Mouse (Mus musculus): ENCODE data around the gene Itga11. TPM values are rescaled to one million over a fixed set of nuclear protein-coding genes. Genes with fewer than 3 reads are reported as not detected.

Gene Itga11
- total and polyA plus RNA-seq, 2 experiments from 2014 or later: 0.48 to 2.2 TPM

DNA sequence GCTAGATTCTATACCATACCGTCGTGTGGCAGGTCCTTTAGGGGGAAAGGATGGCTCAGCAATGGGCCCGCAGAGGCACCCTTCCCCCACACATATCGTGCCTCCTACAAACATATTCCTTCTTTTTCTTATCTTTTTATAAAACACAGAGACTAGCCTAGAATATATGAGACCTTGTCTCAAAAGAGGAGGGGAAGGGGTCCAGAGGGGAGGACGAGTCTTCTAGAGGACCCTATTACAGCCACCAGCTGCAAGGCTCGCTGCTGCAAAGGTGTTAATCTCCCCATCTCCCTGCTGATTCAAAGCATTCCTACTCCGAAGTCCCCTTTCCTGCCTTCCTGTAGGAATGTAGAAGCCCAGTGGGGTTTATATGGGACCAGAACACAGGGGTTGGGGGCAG lies 148.8 kb downstream of the Itga11 start:
- Histone ChIP-seq H3K4me2 (ENCODE audit: low read depth) (no peak overlapping the region), H3K27ac (ENCODE audit: low read depth, low read length) (no peak overlapping the region), H3K9ac (no peak overlapping the region), H3K36me3 (ENCODE audit: insufficient read depth) (no peaks in the 10 kb centered on the region), H3K9me3 (ENCODE audit: low read length) (no peaks in the 10 kb centered on the region), H3K27me3 (ENCODE audit: insufficient read depth, low read length) (no peaks in the 10 kb centered on the region), H3K4me3 (ENCODE audit: low read depth, low read length) (no peak overlapping the region), H3K4me1 (ENCODE audit: insufficient read depth) (no peaks in the 10 kb centered on the region)
- no peak for TF ChIP-seq CTCF (IDR thresholded peaks at IDR 0.05; ENCODE audit: low read depth)
- 11% methylated on average over 7 of the region's 7 CpGs for WGBS
- DNase-seq (no peak), ATAC-seq (no peak)

DNA sequence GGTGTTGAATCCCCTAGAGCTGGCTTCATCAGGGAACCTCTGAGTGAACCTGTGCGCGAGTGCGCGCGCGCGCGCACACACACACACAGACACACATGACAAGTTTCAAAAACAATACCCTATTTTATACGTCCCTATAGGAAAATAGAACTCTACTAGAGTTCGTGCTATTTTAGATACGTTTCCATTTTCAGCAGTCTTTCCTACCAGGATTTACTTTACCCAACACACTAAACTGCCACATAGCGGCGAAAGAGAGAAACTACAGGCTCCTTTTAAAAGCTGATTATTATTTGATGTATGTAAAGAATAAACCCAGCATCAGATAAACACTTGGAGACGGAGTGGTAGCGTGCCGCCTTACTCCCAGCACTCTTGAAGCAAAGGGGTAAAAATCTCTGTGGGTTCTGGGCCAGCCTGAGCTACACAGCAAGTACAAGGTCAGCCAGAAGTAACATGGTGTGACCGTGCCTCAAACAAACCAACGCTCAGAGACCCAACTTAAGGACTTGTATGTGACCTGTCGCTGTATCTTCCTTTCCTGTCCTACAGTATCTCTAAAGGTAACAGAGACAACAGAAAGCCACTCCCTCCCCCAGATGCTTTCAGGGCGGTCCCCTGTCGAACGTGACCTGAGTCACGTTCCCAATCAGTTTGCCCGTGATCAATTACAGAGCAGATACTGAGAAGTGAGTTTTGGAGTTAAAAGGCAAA lies 150.5 kb downstream of the Itga11 start:
- Histone ChIP-seq H3K36me3 (ENCODE audit: insufficient read depth) (no peaks in the 10 kb centered on the region), H3K4me2 (ENCODE audit: low read depth) (peak overlapping the region; percentile 61), H3K9me3 (ENCODE audit: low read length) (no peaks in the 10 kb centered on the region), H3K27ac (ENCODE audit: low read depth, low read length) (peak overlapping the region; percentile 60; the same call in 1 of the 2 replicates), H3K4me1 (ENCODE audit: insufficient read depth) (no peaks in the 10 kb centered on the region), H3K4me3 (ENCODE audit: low read depth, low read length) (peak overlapping the region; percentile 39), H3K9ac (no peak overlapping the region; the same call in 1 of the 2 replicates), H3K27me3 (ENCODE audit: insufficient read depth, low read length) (no peaks in the 10 kb centered on the region)
- peak; percentile 65 for TF ChIP-seq CTCF (IDR thresholded peaks at IDR 0.05; ENCODE audit: low read depth)
- 5% methylated on average over 24 of the region's 24 CpGs for WGBS
- peak; percentile 76 for DNase-seq
- ATAC-seq: 0 out of 2 replicates have a peak, but pooled peaks have one; percentile 8

DNA sequence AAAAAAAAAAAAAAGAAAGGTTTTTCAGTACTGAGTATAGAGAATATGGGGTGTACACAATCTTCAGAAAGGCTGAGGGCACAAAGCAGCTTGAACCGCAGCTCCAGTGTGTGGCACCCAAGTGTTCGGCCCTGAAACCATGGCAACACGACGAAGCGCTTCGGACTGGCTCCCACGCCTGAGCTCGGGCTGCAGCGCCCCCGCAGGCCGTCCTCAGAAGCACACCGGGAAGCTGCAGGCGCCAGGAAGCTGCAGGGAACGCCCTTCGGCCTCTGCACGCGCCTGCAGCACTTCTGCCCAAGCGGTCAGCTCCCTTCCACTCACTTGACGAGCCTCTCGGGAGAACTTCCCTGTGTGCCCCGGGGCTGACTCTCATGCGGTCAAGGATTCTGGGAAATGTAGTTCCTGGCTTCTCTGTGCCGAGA lies 151.0 kb downstream of the Itga11 start:
- WGBS: under 1% methylated on average over 23 of the region's 23 CpGs
- Histone ChIP-seq H3K4me3 (ENCODE audit: low read depth, low read length) (peak overlapping the region; percentile 39), H3K9me3 (ENCODE audit: low read length) (no peaks in the 10 kb centered on the region), H3K9ac (peak overlapping the region; percentile 6; the same call in 1 of the 2 replicates), H3K36me3 (ENCODE audit: insufficient read depth) (no peaks in the 10 kb centered on the region), H3K27me3 (ENCODE audit: insufficient read depth, low read length) (no peaks in the 10 kb centered on the region), H3K4me2 (ENCODE audit: low read depth) (peak overlapping the region; percentile 61), H3K27ac (ENCODE audit: low read depth, low read length) (peak overlapping the region; percentile 67), H3K4me1 (ENCODE audit: insufficient read depth) (no peaks in the 10 kb centered on the region)
- ATAC-seq (peak; percentile 97), DNase-seq (peak; percentile 96)
- peak; percentile 95 for TF ChIP-seq CTCF (IDR thresholded peaks at IDR 0.05; ENCODE audit: low read depth)

DNA sequence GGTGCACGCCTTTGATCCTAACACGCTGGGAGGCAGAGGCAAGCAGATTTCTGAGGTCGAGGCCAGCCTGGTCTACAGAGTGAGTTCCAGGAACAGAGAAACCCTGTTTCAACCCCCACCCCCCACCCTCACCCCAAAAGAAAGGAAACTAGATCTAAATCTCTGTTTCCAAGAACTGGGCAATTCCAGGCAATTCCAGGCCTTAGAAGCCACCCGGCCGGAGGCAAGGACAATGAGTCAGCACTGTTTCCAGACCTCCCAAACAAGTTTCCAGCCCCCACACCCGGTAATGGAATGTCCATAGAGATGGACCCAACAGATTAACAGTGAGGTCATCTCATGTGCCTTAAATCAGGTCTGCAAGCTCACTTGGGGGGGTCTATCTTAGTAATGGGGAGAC lies 152.3 kb downstream of the Itga11 start:
- no peaks in the 10 kb centered on the region for H3K27me3 ChIP-seq (ENCODE audit: insufficient read depth, low read length)
- H3K36me3 ChIP-seq (ENCODE audit: insufficient read depth): no peaks in the 10 kb centered on the region
- no peaks in the 10 kb centered on the region for H3K4me1 ChIP-seq (ENCODE audit: insufficient read depth)
- no peak overlapping the region for H3K4me3 ChIP-seq (ENCODE audit: low read depth, low read length)
- no peaks in the 10 kb centered on the region for H3K9me3 ChIP-seq (ENCODE audit: low read length)
- no peak overlapping the region for H3K4me2 ChIP-seq (ENCODE audit: low read depth)
- ATAC-seq (no peak), DNase-seq (no peak)
- no peak overlapping the region for H3K27ac ChIP-seq (ENCODE audit: low read depth, low read length)
- 83% methylated on average over 6 of the region's 6 CpGs for WGBS
- no peak for TF ChIP-seq CTCF (IDR thresholded peaks at IDR 0.05; ENCODE audit: low read depth)
- no peak overlapping the region for H3K9ac ChIP-seq

Other genes with a start within 250 kb of the Itga11 start
- gene Coro2b, start 140.8 kb upstream of the Itga11 start, total RNA-seq (2014; rRNA removed): 43.3 and 53.2 TPM in 2 replicates
- 24.7 and 31.6 TPM in 2 replicates for gene Coro2b, start 140.8 kb upstream of the Itga11 start, polyA plus RNA-seq (2015; fragmentation: Nextera tagmentation; extraction: Ambion mirVana)
- 150 and 191 TPM in 2 replicates for gene Fem1b, start 134.1 kb downstream of the Itga11 start, total RNA-seq (2014; rRNA removed)
- 24.3 and 29.4 TPM in 2 replicates for gene Fem1b, start 134.1 kb downstream of the Itga11 start, polyA plus RNA-seq (2015; fragmentation: Nextera tagmentation; extraction: Ambion mirVana)
- 9.2 and 9.7 TPM in 2 replicates for gene Cln6, start 161.0 kb downstream of the Itga11 start, total RNA-seq (2014; rRNA removed)
- 5.6 and 6.8 TPM in 2 replicates for gene Cln6, start 161.0 kb downstream of the Itga11 start, polyA plus RNA-seq (2015; fragmentation: Nextera tagmentation; extraction: Ambion mirVana)
- gene Calml4, start 180.3 kb downstream of the Itga11 start, total RNA-seq (2014; rRNA removed): 2.6 and 6.5 TPM in 2 replicates
- 13.0 and 13.5 TPM in 2 replicates for gene Calml4, start 180.3 kb downstream of the Itga11 start, polyA plus RNA-seq (2015; fragmentation: Nextera tagmentation; extraction: Ambion mirVana)